Mouse (Mus musculus) embryonic facial prominence, embryonic 10.5 days (tissue): ENCODE measurements around the gene Insl5. TPM values are rescaled to one million over a fixed set of nuclear protein-coding genes. Genes with fewer than 3 reads are reported as not detected.

Experiments
- polyA plus RNA-seq: library from polyadenylated mRNA; unstranded; fragments of >200 nt; fragmentation: Nextera tagmentation; extraction: Ambion mirVana; gene quantifications from 2 replicates; pipeline ENCODE4 v1.2.1, GENCODE M21; 2016

Insl5 gene
- polyA plus RNA-seq, 1 experiment from 2014 or later = 0.30 TPM

Other genes with a start within 250 kb of the Insl5 start
- 0.91 and 0.97 TPM in 2 replicates for gene Tctex1d1, start 48.2 kb downstream of the Insl5 start, polyA plus RNA-seq
- 38.7 and 44.3 TPM in 2 replicates for gene Mier1, start 87.5 kb upstream of the Insl5 start, polyA plus RNA-seq
- 4.2 and 4.7 TPM in 2 replicates for gene Wdr78, start 87.7 kb upstream of the Insl5 start, polyA plus RNA-seq
- 11.4 and 13.0 TPM in 2 replicates for gene Slc35d1, start 188.3 kb upstream of the Insl5 start, polyA plus RNA-seq